ENCODE assay signal across 17 mouse cellular contexts in genomic region chr17:35486726-35487125, GRCm38 (mm10). TPM values are rescaled to one million over a fixed set of nuclear protein-coding genes. Genes with fewer than 3 reads are reported as not detected.
"Had no signal": no experiment of that assay in that cellular context is flagged by ENCODE, and none has a peak within 500 bp of the region (broad histone marks: within the 10 kb centered on the region; RNA-seq: fewer than 3 reads in every experiment).

No protein-coding gene starts in this region.

- H3K9ac ChIP-seq: liver, embryonic 13.5 days; liver, postnatal 0 days; lung, embryonic 15.5 days; midbrain, embryonic 15.5 days; neural tube, embryonic 12.5 days had no signal

- H3K27ac ChIP-seq: liver, embryonic 13.5 days; lung, embryonic 15.5 days; macrophage; midbrain, embryonic 15.5 days; neural tube, embryonic 12.5 days had no signal

- H3K9me3 ChIP-seq: liver, embryonic 13.5 days; lung, embryonic 15.5 days; midbrain, embryonic 15.5 days; neural tube, embryonic 12.5 days had no signal

- H3K36me3 ChIP-seq: liver, embryonic 13.5 days; lung, embryonic 15.5 days; midbrain, embryonic 15.5 days; neural tube, embryonic 12.5 days had no signal

- H3K27me3 ChIP-seq: lung, embryonic 15.5 days; midbrain, embryonic 15.5 days; neural tube, embryonic 12.5 days had no signal

- H3K4me1 ChIP-seq: liver, embryonic 13.5 days; midbrain, embryonic 15.5 days had no signal

- H3K4me2 ChIP-seq: liver, embryonic 13.5 days; lung, embryonic 15.5 days; midbrain, embryonic 15.5 days; neural tube, embryonic 12.5 days had no signal

- DNase-seq: kidney, adult 18-20 months; kidney, postnatal 10 days; kidney, postnatal 4 days; layer of hippocampus, postnatal 36 days; liver; liver, embryonic 13.5 days; liver, postnatal 0 days; lung, postnatal 14 days; thymus, postnatal 4 days had no signal

- H3K4me3 ChIP-seq: liver, embryonic 13.5 days; lung, embryonic 15.5 days; midbrain, embryonic 15.5 days; neural tube, embryonic 12.5 days had no signal

- ATAC-seq: liver, postnatal 0 days; midbrain, embryonic 15.5 days had no signal

RNA-seq across cellular contexts. Expression of gene Pou5f1, which starts 19.1 kb away (rescaled TPM):
- total RNA-seq: left cerebral cortex, postnatal 36 days; monocyte, adult 5-6 weeks; neutrophil, adult 5-6 weeks had no signal
- polyA plus RNA-seq: kidney, embryonic 14.5 days; liver, embryonic 13.5 days; liver, postnatal 0 days; macrophage; neural tube, embryonic 12.5 days had no signal

RNA-seq across cellular contexts. Expression of gene Psors1c2, which starts 46.3 kb away (rescaled TPM):
- total RNA-seq: monocyte, adult 5-6 weeks; neutrophil, adult 5-6 weeks had no signal
- polyA plus RNA-seq: macrophage had no signal
